Mouse (Mus musculus) heart, adult 18-20 months (tissue): ENCODE data around the gene Alg14. TPM values are rescaled to one million over a fixed set of nuclear protein-coding genes. Genes with fewer than 3 reads are reported as not detected.

ENCODE experiments used
- DNase-seq, 2 experiments: peaks; one replicate each; pipeline ENCODE4 v3.0.0; 2021 to 2022; ENCODE audit warnings: mixed read lengths in 1 of 2
- total RNA-seq, 2 experiments: library from RNA; stranded (reverse); gene quantifications; 2 replicates each; pipeline ENCODE4 v1.2.3; 2021

Gene Alg14
- total RNA-seq, 2 experiments from 2014 or later: 12.4 to 13.5 TPM

GRCm38 (mm10) chr3:121277557-121277956 lies 14.0 kb upstream of the Alg14 start:
- DNase-seq: peak; percentile 75

GRCm38 (mm10) chr3:121279679-121280078 lies 11.9 kb upstream of the Alg14 start:
- no peak for DNase-seq

- no peak for DNase-seq
Measured at GRCm38 (mm10) chr3:121282998-121283397, 8.6 kb upstream of the Alg14 start, which contains the start of gene Tmem56. Tmem56 (minus strand) TSS chr3:121283098.

GRCm38 (mm10) chr3:121285219-121285618 lies 6.4 kb upstream of the Alg14 start:
- DNase-seq: no peak

GRCm38 (mm10) chr3:121287151-121287550 lies 4.4 kb upstream of the Alg14 start:
- DNase-seq: no peak

- no peak for DNase-seq
Measured at GRCm38 (mm10) chr3:121290681-121291080, 892 bp upstream of the Alg14 start.

- DNase-seq: no peak
Measured at GRCm38 (mm10) chr3:121291225-121291559, 381 bp upstream of the Alg14 start.

GRCm38 (mm10) chr3:121294200-121294599 lies 2.6 kb downstream of the Alg14 start:
- no peak for DNase-seq

GRCm38 (mm10) chr3:121306641-121307040 lies 15.1 kb downstream of the Alg14 start:
- DNase-seq: no peak

- DNase-seq: peak; percentile 70 to 86
Measured at GRCm38 (mm10) chr3:121307532-121308234, 16.1 kb downstream of the Alg14 start.

- no peak for DNase-seq
Measured at GRCm38 (mm10) chr3:121308935-121309334, 17.4 kb downstream of the Alg14 start.

- DNase-seq: no peak
Measured at GRCm38 (mm10) chr3:121309429-121309828, 17.9 kb downstream of the Alg14 start.

- DNase-seq: peak in 1 of 2 experiments; percentile 15
Measured at GRCm38 (mm10) chr3:121309896-121310714, 18.5 kb downstream of the Alg14 start.

GRCm38 (mm10) chr3:121312426-121312825 lies 20.9 kb downstream of the Alg14 start:
- DNase-seq: no peak

- no peak for DNase-seq
Measured at GRCm38 (mm10) chr3:121312979-121313378, 21.4 kb downstream of the Alg14 start.

GRCm38 (mm10) chr3:121314149-121314548 lies 22.6 kb downstream of the Alg14 start:
- no peak for DNase-seq

GRCm38 (mm10) chr3:121315498-121315897 lies 23.9 kb downstream of the Alg14 start:
- no peak for DNase-seq

GRCm38 (mm10) chr3:121319906-121320305 lies 28.3 kb downstream of the Alg14 start:
- no peak for DNase-seq

- no peak for DNase-seq
Measured at GRCm38 (mm10) chr3:121320896-121321295, 29.3 kb downstream of the Alg14 start.

GRCm38 (mm10) chr3:121323371-121323770 lies 31.8 kb downstream of the Alg14 start:
- DNase-seq: no peak

GRCm38 (mm10) chr3:121327406-121327805 lies 35.8 kb downstream of the Alg14 start:
- no peak for DNase-seq

- DNase-seq: peak in 1 of 2 experiments; percentile 37
Measured at GRCm38 (mm10) chr3:121329647-121330046, 38.1 kb downstream of the Alg14 start.

GRCm38 (mm10) chr3:121330244-121330646 lies 38.7 kb downstream of the Alg14 start:
- peak; percentile 25 to 32 for DNase-seq
